Mouse (Mus musculus) embryonic fibroblast, embryonic 13.5 days (primary cell): Measurements from ENCODE around the gene Tead1.

ENCODE experiments used
- CTCF ChIP-seq: IDR thresholded peaks from 2 replicates; pipeline ENCODE4 v1.5.1; 2011; ENCODE audit warnings: mild to moderate bottlenecking, control low read depth, low read length, moderate library complexity, borderline replicate concordance; ENCODE audit not compliant: insufficient read depth
- POLR2A ChIP-seq: IDR thresholded peaks from 2 replicates; pipeline ENCODE4 v1.6.1; 2011; ENCODE audit warnings: low read depth, mild to moderate bottlenecking, control low read depth, low read length, moderate library complexity

DNA sequence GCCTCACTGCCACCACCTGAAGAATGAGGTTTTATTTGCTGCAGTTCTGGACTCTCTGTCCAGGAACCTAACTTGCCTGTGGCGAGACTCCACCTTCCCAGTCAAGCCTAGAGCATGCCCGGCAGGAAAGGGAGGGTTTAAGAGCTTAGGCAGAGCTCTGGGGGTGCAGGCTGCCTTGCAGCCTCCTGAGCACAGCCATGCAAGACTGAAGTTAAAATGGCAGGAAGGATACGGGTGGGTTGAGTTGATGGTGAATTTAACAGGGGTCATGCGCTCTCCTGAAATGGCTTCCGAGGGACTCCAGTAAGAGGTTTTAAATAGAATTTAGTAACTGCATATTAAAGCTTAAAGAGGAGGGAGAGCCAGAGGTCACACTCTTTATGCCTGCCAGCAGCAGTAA, 213.5 kb downstream of the Tead1 start:
- TF ChIP-seq POLR2A (no peak), CTCF (no peak)
